Mouse (Mus musculus) small intestine, adult 2 months (tissue): ENCODE results near the gene Aup1.

Source experiments
- CTCF ChIP-seq: fragments of 200-500 bp; IDR thresholded peaks from 2 replicates; pipeline ENCODE4 v1.5.1; 2012; ENCODE audit warnings: low read depth, mild to moderate bottlenecking, control low read depth, inconsistent platforms, low read length, moderate library complexity, mixed read lengths; ENCODE audit not compliant: insufficient replicate concordance, insufficient read length; ENCODE audit errors: extremely low read depth
- POLR2A ChIP-seq: fragments of 200-500 bp; IDR thresholded peaks from 2 replicates; pipeline ENCODE4 v1.6.1; 2012; ENCODE audit warnings: low read depth, mild to moderate bottlenecking, control low read depth, inconsistent platforms, low read length, moderate library complexity

- no peak for TF ChIP-seq POLR2A
- TF ChIP-seq CTCF = no peak
Measured at GRCm38 (mm10) chr6:83044742-83045141, 9.6 kb upstream of the Aup1 start.
